ENCODE assay signal across 11 mouse cellular contexts in genomic region chr1:120654950-120655396, GRCm38 (mm10). TPM values are rescaled to one million over a fixed set of nuclear protein-coding genes. Genes with fewer than 3 reads are reported as not detected.
DNase-seq lines count a peak whose midpoint lies in the region; ATAC-seq and TF ChIP-seq lines count a peak whose summit lies in the region.
"Had no signal": no experiment of that assay in that cellular context is flagged by ENCODE, and none has a peak within 500 bp of the region (broad histone marks: within the 10 kb centered on the region; RNA-seq: fewer than 3 reads in every experiment).

No protein-coding gene starts in this region.

- no peak for TF ChIP-seq CTCF in gastrocnemius, adult 2 months (IDR thresholded peaks at IDR 0.05)
- TF ChIP-seq CTCF in kidney, postnatal 0 days (IDR thresholded peaks at IDR 0.05; ENCODE audit: low read depth) = no peak

- H3K9me3 ChIP-seq in kidney, postnatal 0 days (replicated peaks; ENCODE audit: low read length) = no peaks in the 10 kb centered on the region; the same call in 1 of the 2 replicates
- H3K9me3 ChIP-seq in midbrain, embryonic 14.5 days (ENCODE audit: control insufficient read depth, low read length) = no peaks in the 10 kb centered on the region
- H3K9me3 ChIP-seq: embryonic facial prominence, embryonic 13.5 days; liver, embryonic 13.5 days had no signal

- no peak overlapping the region for H3K9ac ChIP-seq in kidney, postnatal 0 days (ENCODE audit: low read depth, low read length)
- no peak overlapping the region for H3K9ac ChIP-seq in midbrain, embryonic 14.5 days (replicated peaks; ENCODE audit: low read length)
- H3K9ac ChIP-seq: embryonic facial prominence, embryonic 13.5 days; liver, embryonic 13.5 days had no signal

- H3K4me3 ChIP-seq in gastrocnemius, adult 2 months = no peak overlapping the region
- no peak overlapping the region for H3K4me3 ChIP-seq in kidney, postnatal 0 days (replicated peaks; ENCODE audit: low read depth, low read length)
- H3K4me3 ChIP-seq in midbrain, embryonic 14.5 days (replicated peaks; ENCODE audit: low read depth, low read length) = no peak overlapping the region
- H3K4me3 ChIP-seq: embryonic facial prominence, embryonic 13.5 days; liver, embryonic 13.5 days had no signal

- no peaks in the 10 kb centered on the region for H3K36me3 ChIP-seq in kidney, postnatal 0 days (ENCODE audit: insufficient read depth, low read length)
- H3K36me3 ChIP-seq in midbrain, embryonic 14.5 days (ENCODE audit: control insufficient read depth, insufficient read depth, low read length) = no peaks in the 10 kb centered on the region
- H3K36me3 ChIP-seq: embryonic facial prominence, embryonic 13.5 days; G1E; liver, embryonic 13.5 days had no signal

- WGBS in kidney, postnatal 0 days = 57% methylated on average over 7 of the region's 7 CpGs
- 72% methylated on average over 7 of the region's 7 CpGs for WGBS in midbrain, embryonic 14.5 days

- peak; percentile 84 for ATAC-seq in frontal cortex, adult (ENCODE audit: low TSS enrichment)
- peak; percentile 89 for ATAC-seq in kidney, postnatal 0 days (replicated peaks; ENCODE audit: low FRiP score, low read depth)
- peak; percentile 68; the same call in 1 of the 2 replicates for ATAC-seq in midbrain, embryonic 14.5 days (ENCODE audit: low FRiP score, low TSS enrichment)
- ATAC-seq in inflammation-experienced regulatory T-cells, adult 6 months = no peak

- H3K4me1 ChIP-seq in kidney, postnatal 0 days (replicated peaks; ENCODE audit: insufficient read depth, low read length) = no peaks in the 10 kb centered on the region
- H3K4me1 ChIP-seq in midbrain, embryonic 14.5 days (ENCODE audit: control insufficient read depth, insufficient read depth, low read length) = no peaks in the 10 kb centered on the region
- H3K4me1 ChIP-seq: liver, embryonic 13.5 days had no signal

- no peak overlapping the region for H3K4me2 ChIP-seq in kidney, postnatal 0 days (ENCODE audit: low read length)
- no peak overlapping the region for H3K4me2 ChIP-seq in midbrain, embryonic 14.5 days (ENCODE audit: low read length)
- H3K4me2 ChIP-seq: embryonic facial prominence, embryonic 13.5 days; liver, embryonic 13.5 days had no signal

- H3K27me3 ChIP-seq in kidney, postnatal 0 days (ENCODE audit: insufficient read depth, low read length) = no peaks in the 10 kb centered on the region
- no peaks in the 10 kb centered on the region for H3K27me3 ChIP-seq in midbrain, embryonic 14.5 days (ENCODE audit: control insufficient read depth, insufficient read depth, low read length)
- H3K27me3 ChIP-seq: embryonic facial prominence, embryonic 13.5 days; liver, embryonic 13.5 days had no signal

- intact Hi-C loops in gastrocnemius, adult 2 months (cut with DNase I) = no loop called here

- H3K27ac ChIP-seq in gastrocnemius, adult 2 months = no peak overlapping the region
- H3K27ac ChIP-seq in kidney, postnatal 0 days = no peak overlapping the region
- peak overlapping the region; percentile 20; the same call in 1 of the 2 replicates for H3K27ac ChIP-seq in midbrain, embryonic 14.5 days (replicated peaks; ENCODE audit: low read depth, low read length)
- H3K27ac ChIP-seq: embryonic facial prominence, embryonic 13.5 days; liver, embryonic 13.5 days had no signal

- DNase-seq in gastrocnemius, adult 2 months = peak; percentile 54
- no peak for DNase-seq in gastrocnemius, adult 18-20 months (ENCODE audit: low spot score)
- peak; percentile 33 for DNase-seq in kidney, postnatal 0 days (ENCODE audit: low spot score)
- DNase-seq in midbrain, embryonic 14.5 days = peak; percentile 53
- no peak for DNase-seq in spleen, adult 12 weeks (ENCODE audit: low spot score)
- no peak for DNase-seq in heart, postnatal 4 days
- DNase-seq: liver, embryonic 13.5 days had no signal

RNA-seq across cellular contexts. Expression of gene En1, which starts 52.8 kb away (rescaled TPM):
- total RNA-seq in gastrocnemius, adult 2 months (2021) = 10 to 100 TPM in 1 of 2 experiments, 1 to 10 TPM in 1; 7.0 to 10.2 TPM
- total RNA-seq in gastrocnemius, adult 18-20 months (2021) = 10 to 100 TPM in 1 of 2 experiments, 1 to 10 TPM in 1; 5.6 to 10.2 TPM
- not detected in 2 replicates for polyA plus RNA-seq in kidney, postnatal 0 days (2015; fragmentation: Nextera tagmentation; extraction: Ambion mirVana)
- polyA plus RNA-seq in midbrain, embryonic 14.5 days (2014; fragmentation: Nextera tagmentation; extraction: Ambion mirVana) = 16.8 and 18.3 TPM in 2 replicates
- not detected for total RNA-seq in heart, postnatal 4 days (2021)
- not detected for polyA plus RNA-seq in inflammation-experienced regulatory T-cells, adult 6 months (2017; shearing (Covaris generic))
- polyA plus RNA-seq: G1E; liver, embryonic 13.5 days had no signal

Comparison
In these comparisons a context has a peak if more than half of its experiments do, and no peak if none do; other contexts are left out.
1. DNase-seq: peak in gastrocnemius, adult 2 months (single experiment), kidney, postnatal 0 days (single experiment) and midbrain, embryonic 14.5 days (single experiment); none in gastrocnemius, adult 18-20 months (single experiment), spleen, adult 12 weeks (single experiment) and heart, postnatal 4 days (single experiment).
2. RNA of gene En1, which starts 52.8 kb away (total RNA-seq): 7.0 to 10.2 TPM in gastrocnemius, adult 2 months and 5.6 to 10.2 TPM in gastrocnemius, adult 18-20 months; not detected in heart, postnatal 4 days; every median in the first group is over 4 times any median in the second.